Mouse (Mus musculus): ENCODE data around the gene Mturn.

- TF ChIP-seq MAFK (IDR thresholded peaks at IDR 0.05; ENCODE audit: insufficient read depth, low read depth, low read length) (no peak), ZC3H11A (IDR thresholded peaks at IDR 0.05; ENCODE audit: borderline replicate concordance, low read depth, low read length) (no peak)
Measured at GRCm38 (mm10) chr6:54655471-54656095, 25.8 kb upstream of the Mturn start.
